In genomic region chr16:33752904-33753578, GRCm38 (mm10) we compare ENCODE assay signal across 16 mouse cellular contexts. TPM values are rescaled to one million over a fixed set of nuclear protein-coding genes. Genes with fewer than 3 reads are reported as not detected.
DNase-seq lines count a peak whose midpoint lies in the region; ATAC-seq and TF ChIP-seq lines count a peak whose summit lies in the region.
"Had no signal": no experiment of that assay in that cellular context is flagged by ENCODE, and none has a peak within 500 bp of the region (broad histone marks: within the 10 kb centered on the region; RNA-seq: fewer than 3 reads in every experiment).

No protein-coding gene starts in this region.

- no peak for TF ChIP-seq CTCF in heart, adult 2 months (IDR thresholded peaks at IDR 0.05)

- H3K79me2 ChIP-seq in heart, adult 2 months (replicated peaks; ENCODE audit: control insufficient read depth, insufficient read depth, low read length), result no peaks in the 10 kb centered on the region

- peak; percentile 87 for ATAC-seq in intestine, embryonic 15.5 days
- ATAC-seq in hindbrain, embryonic 11.5 days (ENCODE audit: low FRiP score), result no peak
- ATAC-seq in midbrain, embryonic 13.5 days, result no peak
- ATAC-seq: forebrain, postnatal 0 days had no signal

- no peaks in the 10 kb centered on the region for H3K27me3 ChIP-seq in heart, adult 2 months (ENCODE audit: control insufficient read depth, insufficient read depth, low read length)
- H3K27me3 ChIP-seq in heart, embryonic 10.5 days (ENCODE audit: insufficient read depth, poor library complexity, severe bottlenecking), result no peaks in the 10 kb centered on the region
- no peaks in the 10 kb centered on the region for H3K27me3 ChIP-seq in intestine, embryonic 15.5 days (replicated peaks)
- no peaks in the 10 kb centered on the region for H3K27me3 ChIP-seq in hindbrain, embryonic 11.5 days (ENCODE audit: control insufficient read depth, insufficient read depth, low read length)
- no peaks in the 10 kb centered on the region for H3K27me3 ChIP-seq in midbrain, embryonic 13.5 days
- H3K27me3 ChIP-seq: limb, embryonic 15.5 days; neural tube, embryonic 13.5 days had no signal

- H3K4me3 ChIP-seq in heart, adult 2 months, result no peak overlapping the region
- no peak overlapping the region for H3K4me3 ChIP-seq in heart, embryonic 10.5 days
- H3K4me3 ChIP-seq in intestine, embryonic 15.5 days (replicated peaks), result no peak overlapping the region
- no peak overlapping the region for H3K4me3 ChIP-seq in hindbrain, embryonic 11.5 days (ENCODE audit: low read depth, low read length)
- no peak overlapping the region for H3K4me3 ChIP-seq in midbrain, embryonic 13.5 days (replicated peaks)
- H3K4me3 ChIP-seq: embryonic facial prominence, embryonic 10.5 days; limb, embryonic 15.5 days; neural tube, embryonic 13.5 days had no signal

- peak overlapping the region; percentile 24; the same call in 1 of the 2 replicates for H3K4me2 ChIP-seq in intestine, embryonic 15.5 days (replicated peaks)
- H3K4me2 ChIP-seq in hindbrain, embryonic 11.5 days (replicated peaks; ENCODE audit: low read depth, low read length), result no peak overlapping the region
- no peak overlapping the region for H3K4me2 ChIP-seq in midbrain, embryonic 13.5 days (replicated peaks)
- H3K4me2 ChIP-seq: limb, embryonic 15.5 days; lung, embryonic 14.5 days; neural tube, embryonic 13.5 days had no signal

- H3K27ac ChIP-seq in heart, adult 2 months, result peak overlapping the region; percentile 52
- H3K27ac ChIP-seq in heart, embryonic 10.5 days, result no peak overlapping the region
- peak overlapping the region; percentile 87 for H3K27ac ChIP-seq in intestine, embryonic 15.5 days
- H3K27ac ChIP-seq in hindbrain, embryonic 11.5 days (ENCODE audit: low read depth, low read length), result no peak overlapping the region
- H3K27ac ChIP-seq in midbrain, embryonic 13.5 days, result no peak overlapping the region
- H3K27ac ChIP-seq: embryonic facial prominence, embryonic 10.5 days; kidney, postnatal 0 days; limb, embryonic 15.5 days; neural tube, embryonic 13.5 days had no signal

- TF ChIP-seq POLR2A in heart, adult 2 months (IDR thresholded peaks at IDR 0.05; ENCODE audit: insufficient read depth, low read depth, low read length), result 0 out of 2 replicates have a peak, but pooled peaks have one; percentile 11

- peak; percentile 83; the same call in 1 of the 2 replicates for TF ChIP-seq EP300 in heart, adult 2 months (IDR thresholded peaks at IDR 0.05; ENCODE audit: insufficient read depth, low read depth, low read length)

- peaks cover 2% of the 10 kb centered on the region; the same call in 1 of the 2 replicates for H3K4me1 ChIP-seq in heart, adult 2 months (ENCODE audit: control insufficient read depth, insufficient read depth, low read length)
- peaks cover 4% of the 10 kb centered on the region; the same call in 1 of the 2 replicates for H3K4me1 ChIP-seq in heart, embryonic 10.5 days
- no peaks in the 10 kb centered on the region for H3K4me1 ChIP-seq in intestine, embryonic 15.5 days (replicated peaks)
- no peaks in the 10 kb centered on the region for H3K4me1 ChIP-seq in hindbrain, embryonic 11.5 days (replicated peaks; ENCODE audit: control insufficient read depth, insufficient read depth, low read length)
- H3K4me1 ChIP-seq in midbrain, embryonic 13.5 days (replicated peaks), result no peaks in the 10 kb centered on the region
- H3K4me1 ChIP-seq: limb, embryonic 15.5 days; neural tube, embryonic 13.5 days had no signal

- peaks cover 20% of the 10 kb centered on the region for H3K36me3 ChIP-seq in heart, adult 2 months (ENCODE audit: control insufficient read depth, insufficient read depth, low read length)
- H3K36me3 ChIP-seq in heart, embryonic 10.5 days, result peaks cover 76% of the 10 kb centered on the region
- peaks cover 9% of the 10 kb centered on the region; the same call in 1 of the 2 replicates for H3K36me3 ChIP-seq in intestine, embryonic 15.5 days
- H3K36me3 ChIP-seq in hindbrain, embryonic 11.5 days (ENCODE audit: control insufficient read depth, insufficient read depth, low read length), result 0 out of 2 replicates have a peak, but pooled peaks cover 5% of the 10 kb centered on the region
- H3K36me3 ChIP-seq in midbrain, embryonic 13.5 days, result peaks cover 39% of the 10 kb centered on the region

- no peak overlapping the region for H3K9ac ChIP-seq in heart, adult 2 months (ENCODE audit: low read depth, low read length)
- 0 out of 2 replicates have a peak overlapping the region, but pooled peaks have one; percentile 8 for H3K9ac ChIP-seq in intestine, embryonic 15.5 days
- H3K9ac ChIP-seq in hindbrain, embryonic 11.5 days (ENCODE audit: low read depth, low read length), result no peak overlapping the region
- H3K9ac ChIP-seq in midbrain, embryonic 13.5 days (replicated peaks), result no peak overlapping the region
- H3K9ac ChIP-seq: forebrain, postnatal 0 days; limb, embryonic 15.5 days; lung, embryonic 14.5 days; neural tube, embryonic 13.5 days had no signal

- 39% methylated on average over 8 of the region's 8 CpGs for WGBS in heart, adult 2 months
- 83% methylated on average over 8 of the region's 8 CpGs for WGBS in heart, embryonic 10.5 days
- 62% methylated on average over 8 of the region's 8 CpGs for whole genome bisulfite sequencing in intestine, embryonic 15.5 days
- 91% methylated on average over 8 of the region's 8 CpGs for WGBS in hindbrain, embryonic 11.5 days
- 92% methylated on average over 8 of the region's 8 CpGs for WGBS in midbrain, embryonic 13.5 days

- DNase-seq in heart, adult 2 months, result peak in 1 of 2 experiments; percentile 64
- DNase-seq in heart, embryonic 10.5 days (ENCODE audit: low spot score), result no peak
- peak; percentile 66 for DNase-seq in adipocyte (ENCODE audit: low spot score)
- peak; percentile 52 for DNase-seq in heart, adult 8-10 months (ENCODE audit: low spot score)
- no peak for DNase-seq in hindbrain, embryonic 11.5 days (ENCODE audit: low spot score)
- DNase-seq: cerebellum, postnatal 14 days; forebrain, postnatal 0 days; lung, embryonic 14.5 days; midbrain, embryonic 14.5 days had no signal

- no peaks in the 10 kb centered on the region for H3K9me3 ChIP-seq in heart, embryonic 10.5 days
- H3K9me3 ChIP-seq in intestine, embryonic 15.5 days, result no peaks in the 10 kb centered on the region
- H3K9me3 ChIP-seq in hindbrain, embryonic 11.5 days (ENCODE audit: control insufficient read depth, low read length), result no peaks in the 10 kb centered on the region
- H3K9me3 ChIP-seq in midbrain, embryonic 13.5 days, result no peaks in the 10 kb centered on the region
- H3K9me3 ChIP-seq: embryonic facial prominence, embryonic 10.5 days; limb, embryonic 15.5 days; neural tube, embryonic 13.5 days had no signal

- intact Hi-C loops in heart, adult 2 months (cut with DNase I), result no loop called here

RNA-seq across cellular contexts. Expression of gene Muc13, which starts 40.8 kb away (rescaled TPM):
- not detected for total RNA-seq in heart, adult 2 months (2021)
- 0.15 and 0.33 TPM in 2 replicates for polyA plus RNA-seq in heart, adult 2 months (2012; rRNA removed)
- 0.36 and 1.7 TPM in 2 replicates for polyA plus RNA-seq in heart, embryonic 10.5 days (2016; fragmentation: Nextera tagmentation; extraction: Ambion mirVana)
- total RNA-seq in heart, adult 8-10 months (2022), result under 1 TPM in 2 of 4 experiments, not detected in 2; 0.09 to 0.14 TPM
- polyA plus RNA-seq in intestine, embryonic 15.5 days (2015; fragmentation: Nextera tagmentation; extraction: Ambion mirVana), result 209 and 261 TPM in 2 replicates
- 0.08 and 0.14 TPM in 2 replicates for polyA plus RNA-seq in hindbrain, embryonic 11.5 days (2014; fragmentation: Nextera tagmentation; extraction: Ambion mirVana)
- 0.07 and 0.23 TPM in 2 replicates for polyA plus RNA-seq in midbrain, embryonic 13.5 days (2015; fragmentation: Nextera tagmentation; extraction: Ambion mirVana)
- total RNA-seq: forebrain, postnatal 0 days; layer of hippocampus, adult 8-10 months had no signal
- polyA plus RNA-seq: forebrain, postnatal 0 days; kidney, postnatal 0 days; limb, embryonic 15.5 days; lung, embryonic 14.5 days; midbrain, embryonic 14.5 days; neural tube, embryonic 13.5 days had no signal

Comparison
In these comparisons a context has a peak if more than half of its experiments do, and no peak if none do; other contexts are left out.
1. DNase-seq: peak in adipocyte (single experiment) and heart, adult 8-10 months (single experiment); none in heart, embryonic 10.5 days (single experiment) and hindbrain, embryonic 11.5 days (single experiment).
2. H3K27ac ChIP-seq: peak in heart, adult 2 months (single experiment) and intestine, embryonic 15.5 days (single experiment); none in heart, embryonic 10.5 days (single experiment), hindbrain, embryonic 11.5 days (single experiment) and midbrain, embryonic 13.5 days (single experiment).
3. RNA of gene Muc13, which starts 40.8 kb away (polyA plus RNA-seq): 209 to 261 TPM in intestine, embryonic 15.5 days; 0.36 to 1.7 TPM in heart, embryonic 10.5 days, 0.15 to 0.33 TPM in heart, adult 2 months, 0.08 to 0.14 TPM in hindbrain, embryonic 11.5 days and 0.07 to 0.23 TPM in midbrain, embryonic 13.5 days; every median in the first group is over 10 times any median in the second.